8 mouse cellular contexts compared by ENCODE assay signal in genomic region chr7:12921318-12921704, GRCm38 (mm10). TPM values are rescaled to one million over a fixed set of nuclear protein-coding genes. Genes with fewer than 3 reads are reported as not detected.
DNase-seq lines count a peak whose midpoint lies in the region; ATAC-seq and TF ChIP-seq lines count a peak whose summit lies in the region.

No protein-coding gene starts in this region.

- peak overlapping the region; percentile 79 for H3K4me2 ChIP-seq in heart, postnatal 0 days (ENCODE audit: low read depth, low read length)
- peak overlapping the region; percentile 91 for H3K4me2 ChIP-seq in midbrain, embryonic 11.5 days

- H3K9me3 ChIP-seq in heart, postnatal 0 days (replicated peaks; ENCODE audit: control insufficient read depth, low read length): no peaks in the 10 kb centered on the region
- H3K9me3 ChIP-seq in hindbrain, embryonic 10.5 days: no peaks in the 10 kb centered on the region
- H3K9me3 ChIP-seq in midbrain, embryonic 11.5 days (ENCODE audit: control insufficient read depth, low read length): no peaks in the 10 kb centered on the region

- peak overlapping the region; percentile 71 for H3K9ac ChIP-seq in heart, postnatal 0 days (replicated peaks; ENCODE audit: low read depth, low read length)
- H3K9ac ChIP-seq in midbrain, embryonic 11.5 days (ENCODE audit: low read length): peak overlapping the region; percentile 92

- intact Hi-C loops in heart, postnatal 25 days (cut with DNase I): loop anchor here (5.0 kb wide), 2 partner anchors 56 to 131 kb away; partner anchors contain the start of genes Mzf1 and Zfp446
- intact Hi-C loops in left cerebral cortex, postnatal 36 days (cut with DNase I): loop anchor here (5.0 kb wide), 2 partner anchors 41 to 111 kb away; partner anchors contain the start of gene Chmp2a

- H3K36me3 ChIP-seq in heart, postnatal 0 days (replicated peaks; ENCODE audit: control insufficient read depth, insufficient read depth, low read length): peaks cover 33% of the 10 kb centered on the region
- peaks cover 35% of the 10 kb centered on the region for H3K36me3 ChIP-seq in hindbrain, embryonic 10.5 days
- peaks cover 19% of the 10 kb centered on the region for H3K36me3 ChIP-seq in midbrain, embryonic 11.5 days (ENCODE audit: control insufficient read depth, insufficient read depth, low read length)

- H3K27me3 ChIP-seq in heart, postnatal 0 days (ENCODE audit: control insufficient read depth, insufficient read depth, low read length): no peaks in the 10 kb centered on the region
- peaks cover 15% of the 10 kb centered on the region for H3K27me3 ChIP-seq in hindbrain, embryonic 10.5 days (ENCODE audit: insufficient read depth, poor library complexity, severe bottlenecking)
- H3K27me3 ChIP-seq in midbrain, embryonic 11.5 days (ENCODE audit: control insufficient read depth, insufficient read depth, low read length): no peaks in the 10 kb centered on the region

- no peak for TF ChIP-seq POLR2A in bone marrow, adult 2 months (IDR thresholded peaks at IDR 0.05; ENCODE audit: borderline replicate concordance, control insufficient read depth, low read depth, low read length)

- TF ChIP-seq EP300 in heart, postnatal 0 days (IDR thresholded peaks at IDR 0.05; ENCODE audit: low read depth): no peak

- TF ChIP-seq CTCF in heart, postnatal 0 days (IDR thresholded peaks at IDR 0.05; ENCODE audit: low read depth): no peak
- TF ChIP-seq CTCF in bone marrow, adult 2 months (IDR thresholded peaks at IDR 0.05; ENCODE audit: control insufficient read depth, insufficient read depth, low read length): no peak

- peaks cover 8% of the 10 kb centered on the region for H3K4me1 ChIP-seq in heart, postnatal 0 days (ENCODE audit: control insufficient read depth, insufficient read depth)
- no peaks in the 10 kb centered on the region; the same call in 1 of the 2 replicates for H3K4me1 ChIP-seq in bone marrow, adult 2 months (ENCODE audit: control insufficient read depth, insufficient read depth, low read length)
- H3K4me1 ChIP-seq in hindbrain, embryonic 10.5 days (replicated peaks): peaks cover 17% of the 10 kb centered on the region
- H3K4me1 ChIP-seq in midbrain, embryonic 11.5 days (ENCODE audit: control insufficient read depth, insufficient read depth, low read length): peaks cover 9% of the 10 kb centered on the region

- peak; percentile 38 for DNase-seq in heart, postnatal 0 days (ENCODE audit: low spot score)
- DNase-seq in heart, postnatal 25 days (ENCODE audit: low spot score): no peak
- no peak for DNase-seq in hindbrain, embryonic 10.5 days (ENCODE audit: low spot score)
- DNase-seq in midbrain, embryonic 11.5 days (ENCODE audit: low spot score, missing footprints): no peak
- DNase-seq in urinary bladder, postnatal 4 days (ENCODE audit: low spot score in 2 of 2): no peak
- no peak for DNase-seq in left cerebral cortex, postnatal 36 days (ENCODE audit: low spot score in 2 of 2)
- no peak for DNase-seq in right cerebral cortex, postnatal 36 days (ENCODE audit: low spot score in 2 of 2)

- WGBS in heart, postnatal 0 days: 1% methylated on average over 3 of the region's 3 CpGs
- 0% methylated on average over 3 of the region's 3 CpGs for WGBS in bone marrow, adult 2 months
- 0% methylated on average over 3 of the region's 3 CpGs for WGBS in hindbrain, embryonic 10.5 days
- WGBS in midbrain, embryonic 11.5 days: 2% methylated on average over 3 of the region's 3 CpGs

- H3K27ac ChIP-seq in heart, postnatal 0 days (ENCODE audit: low read depth): peak overlapping the region; percentile 93
- H3K27ac ChIP-seq in bone marrow, adult 2 months (ENCODE audit: control insufficient read depth, insufficient read depth, low read depth, low read length, poor library complexity): peak overlapping the region; percentile 85
- H3K27ac ChIP-seq in hindbrain, embryonic 10.5 days: peak overlapping the region; percentile 94
- H3K27ac ChIP-seq in midbrain, embryonic 11.5 days (ENCODE audit: low read depth, low read length): peak overlapping the region; percentile 89

- H3K4me3 ChIP-seq in heart, postnatal 0 days (ENCODE audit: low read depth, low read length): peak overlapping the region; percentile 79
- peak overlapping the region; percentile 79 for H3K4me3 ChIP-seq in bone marrow, adult 2 months (replicated peaks; ENCODE audit: control insufficient read depth, low read depth, low read length)
- H3K4me3 ChIP-seq in hindbrain, embryonic 10.5 days: peak overlapping the region; percentile 86
- peak overlapping the region; percentile 92 for H3K4me3 ChIP-seq in midbrain, embryonic 11.5 days (ENCODE audit: low read depth, low read length)

- no peak for ATAC-seq in heart, postnatal 0 days (ENCODE audit: insufficient read depth, low read depth)
- ATAC-seq in midbrain, embryonic 11.5 days (ENCODE audit: low FRiP score): no peak

RNA-seq across cellular contexts. Expression of gene Rps5, which starts 0.8 kb away (rescaled TPM):
- total RNA-seq in heart, postnatal 0 days (2014; rRNA removed; ENCODE audit: low replicate concordance): 1,775 and 1,995 TPM in 2 replicates
- 431 and 457 TPM in 2 replicates for polyA plus RNA-seq in heart, postnatal 0 days (2015; fragmentation: Nextera tagmentation; extraction: Ambion mirVana)
- total RNA-seq in heart, postnatal 25 days (2021): 100 to 1,000 TPM; 507 to 542 TPM
- polyA plus RNA-seq in bone marrow, adult 2 months (2011; ENCODE audit: insufficient read depth, insufficient read length, low replicate concordance, missing spikeins): 895 and 1,171 TPM in 2 replicates
- 868 and 1,033 TPM in 2 replicates for polyA plus RNA-seq in hindbrain, embryonic 10.5 days (2016; fragmentation: Nextera tagmentation; extraction: Ambion mirVana)
- 788 and 866 TPM in 2 replicates for polyA plus RNA-seq in midbrain, embryonic 11.5 days (2014; fragmentation: Nextera tagmentation; extraction: Ambion mirVana)
- total RNA-seq in left cerebral cortex, postnatal 36 days (2021): 100 to 1,000 TPM; 335 to 413 TPM

RNA-seq across cellular contexts. Expression of gene Rnf225, which starts 5.9 kb away (rescaled TPM):
- not detected in 2 replicates for total RNA-seq in heart, postnatal 0 days (2014; rRNA removed; ENCODE audit: low replicate concordance)
- polyA plus RNA-seq in heart, postnatal 0 days (2015; fragmentation: Nextera tagmentation; extraction: Ambion mirVana): 0.14 and 0.19 TPM in 2 replicates
- total RNA-seq in heart, postnatal 25 days (2021): under 1 TPM; 0.21 to 0.22 TPM
- 0.47 and 0.74 TPM in 2 replicates for polyA plus RNA-seq in bone marrow, adult 2 months (2011; ENCODE audit: insufficient read depth, insufficient read length, low replicate concordance, missing spikeins)
- polyA plus RNA-seq in hindbrain, embryonic 10.5 days (2016; fragmentation: Nextera tagmentation; extraction: Ambion mirVana): 0.62 and 0.77 TPM in 2 replicates
- 0.55 and 0.59 TPM in 2 replicates for polyA plus RNA-seq in midbrain, embryonic 11.5 days (2014; fragmentation: Nextera tagmentation; extraction: Ambion mirVana)
- under 1 TPM; 0.86 to 0.99 TPM for total RNA-seq in left cerebral cortex, postnatal 36 days (2021)

RNA-seq across cellular contexts. Expression of gene Zscan22, which starts 23.7 kb away (rescaled TPM):
- total RNA-seq in heart, postnatal 0 days (2014; rRNA removed; ENCODE audit: low replicate concordance): 1.3 and 3.5 TPM in 2 replicates
- polyA plus RNA-seq in heart, postnatal 0 days (2015; fragmentation: Nextera tagmentation; extraction: Ambion mirVana): 4.4 and 4.6 TPM in 2 replicates
- 1 to 10 TPM; 5.2 to 6.2 TPM for total RNA-seq in heart, postnatal 25 days (2021)
- polyA plus RNA-seq in bone marrow, adult 2 months (2011; ENCODE audit: insufficient read depth, insufficient read length, low replicate concordance, missing spikeins): 2.3 and 2.6 TPM in 2 replicates
- 14.8 and 18.4 TPM in 2 replicates for polyA plus RNA-seq in hindbrain, embryonic 10.5 days (2016; fragmentation: Nextera tagmentation; extraction: Ambion mirVana)
- polyA plus RNA-seq in midbrain, embryonic 11.5 days (2014; fragmentation: Nextera tagmentation; extraction: Ambion mirVana): 19.6 and 21.7 TPM in 2 replicates
- 10 to 100 TPM; 12.2 to 15.5 TPM for total RNA-seq in left cerebral cortex, postnatal 36 days (2021)

RNA-seq across cellular contexts. Expression of gene Zfp128, which starts 40.3 kb away (rescaled TPM):
- 2.9 and 6.3 TPM in 2 replicates for total RNA-seq in heart, postnatal 0 days (2014; rRNA removed; ENCODE audit: low replicate concordance)
- 2.3 and 3.0 TPM in 2 replicates for polyA plus RNA-seq in heart, postnatal 0 days (2015; fragmentation: Nextera tagmentation; extraction: Ambion mirVana)
- total RNA-seq in heart, postnatal 25 days (2021): 1 to 10 TPM; 3.2 to 4.0 TPM
- 0.65 TPM in 1 of 2 replicates, not detected in the other for polyA plus RNA-seq in bone marrow, adult 2 months (2011; ENCODE audit: insufficient read depth, insufficient read length, low replicate concordance, missing spikeins)
- 4.7 and 4.9 TPM in 2 replicates for polyA plus RNA-seq in hindbrain, embryonic 10.5 days (2016; fragmentation: Nextera tagmentation; extraction: Ambion mirVana)
- polyA plus RNA-seq in midbrain, embryonic 11.5 days (2014; fragmentation: Nextera tagmentation; extraction: Ambion mirVana): 5.3 and 6.3 TPM in 2 replicates
- total RNA-seq in left cerebral cortex, postnatal 36 days (2021): 1 to 10 TPM; 7.0 to 7.6 TPM

RNA-seq across cellular contexts. Expression of gene Zfp324, which starts 44.3 kb away (rescaled TPM):
- 2.9 and 10.9 TPM in 2 replicates for total RNA-seq in heart, postnatal 0 days (2014; rRNA removed; ENCODE audit: low replicate concordance)
- polyA plus RNA-seq in heart, postnatal 0 days (2015; fragmentation: Nextera tagmentation; extraction: Ambion mirVana): 3.7 and 4.2 TPM in 2 replicates
- total RNA-seq in heart, postnatal 25 days (2021): 1 to 10 TPM; 3.2 to 4.6 TPM
- polyA plus RNA-seq in bone marrow, adult 2 months (2011; ENCODE audit: insufficient read depth, insufficient read length, low replicate concordance, missing spikeins): 0.70 and 0.80 TPM in 2 replicates
- 11.8 and 12.7 TPM in 2 replicates for polyA plus RNA-seq in hindbrain, embryonic 10.5 days (2016; fragmentation: Nextera tagmentation; extraction: Ambion mirVana)
- polyA plus RNA-seq in midbrain, embryonic 11.5 days (2014; fragmentation: Nextera tagmentation; extraction: Ambion mirVana): 7.8 TPM in 2 replicates
- total RNA-seq in left cerebral cortex, postnatal 36 days (2021): 10 to 100 TPM in 1 of 2 experiments, 1 to 10 TPM in 1; 9.4 to 11.7 TPM
